Mouse (Mus musculus) left cerebral cortex, adult 2 months (tissue): ENCODE measurements at regions not wholly inside any gene's neighbourhood (a gene's known extent, or its start where the extent isn't known, plus 50 kb on each side); places are given as distances from the start of the nearest gene placed in this dataset.
A peak's percentile ranks its signal among the peaks of the same experiment; 100 is the strongest.

Experiments
- DNase-seq, 2 experiments: peaks; one replicate each; pipeline ENCODE4 v3.0.0; 2021 to 2022; ENCODE audit warnings: low spot score in 2 of 2, mixed read lengths in 1 of 2; ENCODE audit errors: extremely low spot score in 1 of 2
- H3K27ac ChIP-seq: fragments of 200-600 bp; 2 replicates; pipeline ENCODE4 v1.8.1; 2022
- H3K4me3 ChIP-seq: fragments of 200-600 bp; 2 replicates; pipeline ENCODE4 v1.8.1; 2022
- CTCF ChIP-seq: fragments of 200-600 bp; IDR thresholded peaks from 2 replicates; pipeline ENCODE4 v1.8.1; 2022; ENCODE audit warnings: antibody characterized with exemption, mild to moderate bottlenecking, moderate library complexity
- intact Hi-C: fragments of 180-260 bp; cut with DNase I; formaldehyde crosslinking; loops from one replicate; pipeline ENCODE4 v1.15.1; 2025

DNA sequence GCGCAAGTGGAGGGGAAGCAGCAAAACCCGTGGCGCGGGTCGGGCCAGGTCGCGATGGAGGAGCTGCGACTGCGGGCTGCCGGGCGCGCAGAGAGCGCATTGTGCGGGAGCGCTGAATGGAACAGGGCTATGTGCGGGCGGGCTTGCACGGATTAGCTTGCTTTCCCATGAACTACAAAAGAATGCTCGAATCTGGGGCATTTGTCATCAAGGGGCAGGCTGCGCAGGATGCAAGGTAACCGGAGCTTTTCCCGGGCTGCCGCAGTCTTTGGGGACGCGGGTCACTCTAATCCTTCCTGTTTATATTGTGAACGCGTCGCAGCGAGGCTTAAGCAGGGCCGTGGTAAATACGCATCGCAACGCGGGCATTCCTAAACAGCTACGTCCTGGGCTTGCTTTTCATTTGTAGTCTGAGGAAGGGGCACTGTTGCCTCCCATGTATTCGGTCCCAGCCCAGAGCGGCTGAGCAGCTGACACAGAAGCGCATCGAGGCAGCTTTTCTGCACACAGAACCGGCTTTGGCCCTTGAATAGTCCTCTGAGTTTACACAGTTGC, 64.8 kb upstream of the Akt3 start:
- intact Hi-C loops, result loop anchor here (2.0 kb wide), 1 partner anchor 16 kb away; no protein-coding TSS in a partner anchor
- peak; percentile 31 to 56 for DNase-seq
- TF ChIP-seq CTCF, result no peak
- peak overlapping the region; percentile 88 for H3K27ac ChIP-seq
- peak overlapping the region; percentile 53 for H3K4me3 ChIP-seq

DNA sequence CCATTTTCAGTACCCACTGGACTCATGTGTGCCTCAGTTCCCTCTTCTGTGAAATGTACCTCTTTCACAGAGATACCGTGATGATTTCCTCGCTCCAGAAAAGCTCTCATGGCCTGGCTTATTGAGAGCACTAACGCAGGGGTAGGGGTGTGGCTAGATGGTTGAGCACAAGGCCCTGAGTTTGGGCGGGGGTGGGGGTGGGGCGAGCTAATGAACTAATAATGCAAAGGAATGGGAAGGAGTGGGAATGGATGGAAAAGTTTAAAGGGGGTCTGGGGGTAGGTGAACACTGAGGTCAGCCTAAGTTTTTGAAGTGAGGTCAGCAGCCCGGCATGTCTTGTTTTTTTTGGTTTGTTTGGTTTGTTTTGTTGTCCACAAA, 64.3 kb upstream of the Akt3 start:
- DNase-seq, result no peak
- no peak for TF ChIP-seq CTCF
- H3K27ac ChIP-seq, result peak overlapping the region; percentile 88
- intact Hi-C loops, result loop anchor here (2.0 kb wide), 1 partner anchor 17 kb away; no protein-coding TSS in a partner anchor
- peak overlapping the region; percentile 53 for H3K4me3 ChIP-seq

- no peak for TF ChIP-seq CTCF
- intact Hi-C loops, result loop anchor here (2.0 kb wide), 1 partner anchor 17 kb away; no protein-coding TSS in a partner anchor
- peak in 1 of 2 experiments; percentile 50 for DNase-seq
- H3K4me3 ChIP-seq, result no peak overlapping the region
- no peak overlapping the region for H3K27ac ChIP-seq
These were observed 63.8 kb upstream of the Akt3 start for GRCm38 (mm10) chr1:177321655-177322306.

DNA sequence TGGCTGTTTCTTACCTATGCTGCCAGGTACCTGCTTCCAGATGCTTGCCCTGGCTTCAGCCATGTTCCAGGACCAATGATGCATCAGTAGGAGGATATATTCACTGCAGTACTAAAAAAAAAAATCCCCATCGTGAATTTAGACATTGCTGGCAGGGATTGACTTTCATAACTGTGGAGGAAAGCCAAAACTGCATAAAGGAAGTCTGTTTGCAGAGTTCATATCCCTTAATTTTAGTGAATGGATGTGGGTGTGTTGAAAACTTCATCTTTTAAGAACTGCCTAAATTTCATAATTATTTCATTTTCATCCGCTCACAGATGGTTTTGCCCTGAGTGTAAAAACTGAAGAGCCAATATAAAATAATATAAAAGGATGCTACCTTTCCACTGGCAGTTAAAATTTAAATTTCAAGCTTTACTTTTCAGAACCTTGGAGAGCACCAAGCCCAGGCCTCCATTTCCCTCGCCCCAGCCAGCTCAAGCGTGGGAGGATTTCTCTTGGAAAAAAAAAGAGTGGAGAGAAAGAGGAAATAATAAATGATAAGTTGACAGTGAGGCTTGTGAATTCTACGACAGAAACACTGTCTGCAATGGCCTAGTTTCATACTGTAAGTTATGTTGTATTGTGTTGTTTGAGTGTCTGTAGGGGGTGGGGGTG, 50.3 kb upstream of the Akt3 start:
- peak overlapping the region; percentile 43 for H3K4me3 ChIP-seq
- TF ChIP-seq CTCF, result no peak
- intact Hi-C loops, result loop anchor here (1.0 to 5.0 kb wide), 5 partner anchors 39 to 381 kb away; partner anchors contain the start of gene Akt3
- peak in 1 of 2 experiments; percentile 15 for DNase-seq
- H3K27ac ChIP-seq, result peak overlapping the region; percentile 81
